Mouse (Mus musculus) forebrain, embryonic 10.5 days (tissue): ENCODE measurements around the gene Sorl1. TPM values are rescaled to one million over a fixed set of nuclear protein-coding genes. Genes with fewer than 3 reads are reported as not detected.

ENCODE experiments used
- DNase-seq: peaks from one replicate; pipeline ENCODE4 v3.0.0-alpha.2; 2017; ENCODE audit warnings: low spot score; ENCODE audit errors: extremely low spot score
- H3K27ac ChIP-seq: fragments of 300-500 bp; sonication (generic); 2 replicates; pipeline ENCODE4 v1.5.1; 2016; ENCODE audit warnings: mild to moderate bottlenecking
- H3K27me3 ChIP-seq: fragments of 300-500 bp; sonication (generic); 2 replicates; pipeline ENCODE4 v1.6.1; 2016; ENCODE audit warnings: mild to moderate bottlenecking; ENCODE audit not compliant: poor library complexity, severe bottlenecking
- H3K36me3 ChIP-seq: fragments of 300-500 bp; sonication (generic); replicated peaks from 2 replicates; pipeline ENCODE4 v1.6.1; 2016; ENCODE audit warnings: mild to moderate bottlenecking, moderate library complexity
- H3K4me1 ChIP-seq: fragments of 300-500 bp; sonication (generic); 2 replicates; pipeline ENCODE4 v1.6.1; 2016
- H3K4me3 ChIP-seq: fragments of 300-500 bp; sonication (generic); 2 replicates; pipeline ENCODE4 v1.5.1; 2016; ENCODE audit warnings: mild to moderate bottlenecking, moderate library complexity
- H3K9me3 ChIP-seq: fragments of 300-500 bp; sonication (generic); 2 replicates; pipeline ENCODE4 v1.6.1; 2016; ENCODE audit warnings: mild to moderate bottlenecking, moderate library complexity
- WGBS: fragments of 180-500 bp; shearing (Covaris S2); methylation state at CpG from one replicate; pipeline ENCODE4 v1.1.7; 2016; 5-methylcytosine and 5-hydroxymethylcytosine counted together
- polyA plus RNA-seq: library from polyadenylated mRNA; unstranded; fragments of >200 nt; fragmentation: Nextera tagmentation; extraction: Ambion mirVana; gene quantifications from 2 replicates; pipeline ENCODE4 v1.2.1, GENCODE M21; 2016

The Sorl1 gene
- polyA plus RNA-seq, 1 experiment from 2014 or later = 4.7 TPM

GRCm38 (mm10) chr9:41929986-41930385 is 194.1 kb downstream of the Sorl1 start:
- WGBS = 61% methylated on average over 5 of the region's 5 CpGs
- Histone ChIP-seq H3K36me3 (no peaks in the 10 kb centered on the region), H3K4me3 (no peak overlapping the region), H3K4me1 (peaks cover 21% of the 10 kb centered on the region), H3K27me3 (no peaks in the 10 kb centered on the region; the same call in 1 of the 2 replicates), H3K9me3 (no peaks in the 10 kb centered on the region), H3K27ac (no peak overlapping the region)
- DNase-seq = no peak

DNA sequence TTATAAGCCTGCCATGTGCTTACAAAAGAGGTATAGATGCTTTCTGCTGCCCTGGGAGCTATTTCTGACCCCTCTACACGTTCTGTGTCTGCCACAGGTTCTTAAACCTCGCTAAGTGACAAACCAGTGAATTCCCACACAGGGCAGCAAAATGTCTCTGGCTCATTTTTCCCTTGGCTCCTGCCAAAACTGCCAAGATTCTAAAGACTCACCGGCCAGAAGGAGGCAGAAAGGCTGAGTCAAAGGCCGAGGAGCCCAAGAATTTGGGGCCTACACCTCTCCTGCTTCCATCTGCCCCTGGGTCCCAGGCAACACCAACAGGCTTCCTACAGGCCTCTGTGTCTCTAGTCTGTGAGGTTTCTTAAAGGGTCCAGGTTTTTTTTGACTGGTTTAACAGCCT is 198.4 kb downstream of the Sorl1 start:
- Histone ChIP-seq H3K36me3 (no peaks in the 10 kb centered on the region), H3K27me3 (no peaks in the 10 kb centered on the region; the same call in 1 of the 2 replicates), H3K9me3 (peaks cover 4% of the 10 kb centered on the region; the same call in 1 of the 2 replicates), H3K4me3 (no peak overlapping the region), H3K4me1 (peaks cover 14% of the 10 kb centered on the region), H3K27ac (peak overlapping the region; percentile 54; the same call in 1 of the 2 replicates)
- no peak for DNase-seq
- WGBS = 79% methylated on average over 4 of the region's 4 CpGs

GRCm38 (mm10) chr9:41924140-41924539 is 200.0 kb downstream of the Sorl1 start:
- Histone ChIP-seq H3K4me1 (peaks cover 23% of the 10 kb centered on the region), H3K36me3 (no peaks in the 10 kb centered on the region), H3K4me3 (no peak overlapping the region), H3K27me3 (no peaks in the 10 kb centered on the region; the same call in 1 of the 2 replicates), H3K9me3 (peaks cover 4% of the 10 kb centered on the region; the same call in 1 of the 2 replicates), H3K27ac (peak overlapping the region; percentile 44)
- DNase-seq = no peak
- WGBS = 43% methylated on average over 2 of the region's 2 CpGs

DNA sequence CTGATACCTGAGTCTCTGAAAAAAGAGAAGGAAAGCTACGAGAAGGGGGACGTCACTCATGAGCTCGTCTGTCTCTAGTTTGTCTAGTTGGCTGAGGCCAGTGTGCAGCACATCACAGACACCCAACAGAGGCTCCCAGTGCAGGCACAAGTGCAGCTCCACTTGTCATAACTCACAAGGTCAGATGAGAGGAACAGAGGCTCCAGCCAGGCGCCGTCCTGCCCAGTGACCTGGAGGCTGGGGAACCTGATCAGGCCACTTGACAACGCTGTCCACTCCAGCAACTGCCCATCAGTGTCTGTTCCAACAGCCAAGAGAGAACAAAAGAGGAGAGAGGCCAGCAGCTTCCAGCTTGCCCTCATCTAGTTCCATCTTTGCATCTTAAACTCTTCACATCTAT is 201.7 kb downstream of the Sorl1 start:
- 93% methylated on average over 6 of the region's 6 CpGs for WGBS
- no peak for DNase-seq
- Histone ChIP-seq H3K9me3 (peaks cover 4% of the 10 kb centered on the region; the same call in 1 of the 2 replicates), H3K36me3 (no peaks in the 10 kb centered on the region), H3K27ac (0 out of 2 replicates have a peak overlapping the region, but pooled peaks have one; percentile 16), H3K4me1 (peaks cover 40% of the 10 kb centered on the region), H3K4me3 (no peak overlapping the region), H3K27me3 (no peaks in the 10 kb centered on the region; the same call in 1 of the 2 replicates)

- H3K9me3 ChIP-seq = peaks cover 4% of the 10 kb centered on the region; the same call in 1 of the 2 replicates
- H3K4me1 ChIP-seq = peaks cover 47% of the 10 kb centered on the region
- peak overlapping the region; percentile 77 for H3K27ac ChIP-seq
- no peaks in the 10 kb centered on the region for H3K36me3 ChIP-seq
- WGBS = 43% methylated on average over 14 of the region's 14 CpGs
- no peaks in the 10 kb centered on the region; the same call in 1 of the 2 replicates for H3K27me3 ChIP-seq
- no peak overlapping the region for H3K4me3 ChIP-seq
- DNase-seq = peak; percentile 46
These were observed 205.3 kb downstream of the Sorl1 start for GRCm38 (mm10) chr9:41918657-41919380.

GRCm38 (mm10) chr9:41918155-41918554 is 205.9 kb downstream of the Sorl1 start:
- Histone ChIP-seq H3K9me3 (no peaks in the 10 kb centered on the region), H3K27me3 (no peaks in the 10 kb centered on the region; the same call in 1 of the 2 replicates), H3K4me3 (no peak overlapping the region), H3K4me1 (peaks cover 46% of the 10 kb centered on the region), H3K27ac (peak overlapping the region; percentile 77), H3K36me3 (no peaks in the 10 kb centered on the region)
- WGBS = 62% methylated on average over 4 of the region's 4 CpGs
- DNase-seq = no peak

- WGBS = 73% methylated on average over 8 of the region's 8 CpGs
- H3K4me3 ChIP-seq = no peak overlapping the region
- no peaks in the 10 kb centered on the region for H3K36me3 ChIP-seq
- peak overlapping the region; percentile 51; the same call in 1 of the 2 replicates for H3K27ac ChIP-seq
- DNase-seq = no peak
- peaks cover 46% of the 10 kb centered on the region for H3K4me1 ChIP-seq
- H3K27me3 ChIP-seq = no peaks in the 10 kb centered on the region; the same call in 1 of the 2 replicates
- no peaks in the 10 kb centered on the region; the same call in 1 of the 2 replicates for H3K9me3 ChIP-seq
These were observed 208.5 kb downstream of the Sorl1 start for GRCm38 (mm10) chr9:41915571-41915970.

Other genes starting within 250 kb of the Sorl1 start
- gene Sc5d, start 140.0 kb upstream of the Sorl1 start, polyA plus RNA-seq = 68.8 and 70.8 TPM in 2 replicates